Mouse (Mus musculus): ENCODE data around the gene Gm38431.
A peak's percentile ranks its signal among the peaks of the same experiment; 100 is the strongest.

The Gm38431 gene

DNA sequence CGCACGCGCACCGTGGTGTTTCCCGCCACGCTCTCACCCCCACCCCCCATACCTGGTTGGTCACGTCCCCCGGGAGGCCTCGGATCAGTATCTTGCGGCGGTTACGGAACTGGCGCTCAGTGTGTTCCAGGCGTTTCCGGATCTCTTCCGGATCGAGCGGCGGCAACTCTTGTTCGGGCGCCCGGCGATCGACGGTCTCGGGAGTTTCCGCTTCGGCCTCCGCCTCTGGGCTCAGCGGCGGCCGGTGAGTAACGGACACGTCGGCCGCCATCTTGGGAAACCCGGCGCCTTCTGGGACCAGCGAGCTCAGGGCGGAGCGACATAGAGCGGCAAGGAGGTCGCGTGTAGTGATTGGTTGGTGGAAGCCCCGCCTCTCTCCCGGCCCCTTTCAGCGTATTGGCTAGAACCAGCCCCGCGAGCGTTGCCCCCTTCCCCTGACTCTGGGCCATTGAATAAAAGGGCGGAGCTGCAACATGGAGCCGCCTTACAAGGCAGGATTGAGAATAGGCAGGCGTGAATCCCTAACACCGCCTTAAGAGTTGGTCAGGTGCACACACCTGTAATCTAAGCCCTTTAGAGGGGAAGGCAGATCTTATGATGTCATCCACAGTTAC is at the start of gene Gm38431, which contains the start of gene Raver1:
TSS of gene Gm38431 (minus strand) at position 291 of the 614 bp plus-strand sequence.
TSS of gene Raver1 (minus strand) at position 302 of the 614 bp plus-strand sequence.
- DNase-seq = peak; percentile 99

DNA sequence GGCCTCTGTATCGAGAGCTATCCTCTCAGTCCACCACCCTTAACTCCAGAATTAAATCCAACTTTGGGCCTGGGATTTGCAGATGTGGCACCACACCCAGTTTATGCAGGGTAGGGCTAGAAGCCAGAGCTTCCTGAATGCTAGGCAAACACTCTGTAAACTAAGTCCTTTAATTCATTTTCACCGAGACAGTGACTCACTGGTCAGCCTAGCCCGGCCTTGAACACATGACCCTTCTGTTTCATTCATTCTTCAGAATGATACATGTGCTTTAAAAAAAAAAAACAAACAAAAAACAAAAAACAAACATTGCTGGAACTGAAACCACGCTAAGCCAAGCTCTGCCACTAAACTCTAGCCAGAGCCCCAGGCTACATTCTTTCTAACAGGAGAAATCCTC is 46.6 kb upstream of the Gm38431 start:
- DNase-seq = no peak

DNA sequence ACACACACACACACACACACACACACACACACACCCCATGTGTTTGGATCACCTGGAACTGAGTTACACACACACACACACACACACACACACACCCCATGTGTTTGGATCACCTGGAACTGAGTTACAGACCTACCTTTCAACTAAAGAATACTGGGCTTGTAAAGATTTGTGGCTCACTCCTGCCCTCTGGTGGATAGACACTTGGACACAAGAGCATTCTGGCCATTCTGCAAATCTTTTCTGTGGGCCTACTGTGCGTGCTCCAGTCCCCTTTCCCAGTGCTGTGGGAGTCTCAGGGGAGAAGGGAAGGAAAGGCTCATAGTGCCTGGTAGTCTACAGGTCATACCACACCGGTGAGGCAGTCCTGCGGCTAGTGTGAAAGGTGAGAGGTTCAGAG is 45.4 kb upstream of the Gm38431 start:
- peak; percentile 38 for DNase-seq

DNA sequence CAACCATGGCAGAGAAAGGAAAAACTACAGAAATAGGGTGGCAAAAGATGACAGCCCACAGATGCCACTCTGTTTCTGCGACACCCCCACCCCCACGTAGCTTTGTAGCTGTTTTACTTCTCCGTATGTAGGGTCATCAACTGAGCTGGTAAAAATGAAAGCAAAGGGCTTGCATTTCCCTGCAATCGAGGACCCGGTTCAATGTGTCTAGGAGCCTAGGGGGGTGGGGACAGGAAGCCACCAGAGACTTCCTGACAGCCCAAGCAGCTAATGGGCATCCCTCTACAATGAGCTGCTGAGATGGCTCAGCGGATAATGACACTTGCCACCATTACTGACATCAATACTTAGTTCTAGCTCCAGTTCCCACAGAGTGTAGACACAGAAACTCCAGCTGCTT is 44.6 kb upstream of the Gm38431 start:
- DNase-seq = peak; percentile 27

DNA sequence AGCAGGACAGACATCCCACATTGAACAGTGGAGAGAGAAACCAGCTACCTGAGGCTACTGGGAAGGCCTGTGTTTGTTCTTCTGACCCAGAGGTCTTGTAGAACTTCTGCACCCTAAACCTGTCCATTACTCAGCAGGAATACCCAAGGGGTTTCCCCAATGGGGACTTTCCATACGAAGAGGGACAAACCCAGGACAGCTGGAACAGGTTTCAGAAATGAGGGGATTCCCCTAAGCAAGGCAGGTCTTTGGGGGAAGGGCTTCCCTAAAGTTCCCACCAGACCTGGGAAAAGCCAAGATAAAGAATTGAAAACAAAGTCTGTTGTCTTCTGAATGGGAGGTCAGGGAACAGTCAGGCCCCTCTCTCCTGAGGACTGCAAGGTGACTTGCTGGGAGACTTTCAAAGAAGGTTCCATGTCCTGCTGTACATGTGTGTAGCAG is 44.2 kb upstream of the Gm38431 start:
- no peak for DNase-seq

DNA sequence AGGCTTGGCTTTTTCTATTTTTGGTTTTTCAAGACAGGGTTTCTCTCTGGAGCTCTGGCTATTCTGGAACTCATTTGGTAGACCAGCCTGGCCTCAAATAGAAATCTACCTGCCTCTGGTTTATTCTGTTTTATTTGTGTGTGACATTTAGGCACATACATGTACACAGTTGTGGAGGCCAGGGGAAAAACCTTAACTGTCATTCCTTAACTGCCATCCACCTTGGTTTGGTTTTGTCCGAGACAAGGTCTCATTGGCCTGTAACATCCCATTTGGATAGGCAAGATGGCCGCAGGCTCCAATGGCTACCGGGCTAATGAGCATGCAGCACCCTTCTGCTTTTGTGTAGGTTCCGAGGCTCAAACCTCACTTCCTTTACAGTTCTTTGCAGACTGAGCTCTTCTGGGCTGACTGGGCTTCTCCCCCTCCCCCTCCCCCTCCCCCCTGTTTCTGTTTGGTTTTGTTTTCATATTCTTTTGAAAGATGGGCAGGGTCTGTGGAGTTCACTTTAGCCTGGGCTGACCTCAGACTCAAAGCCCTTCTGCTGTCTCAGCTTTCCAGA is 43.6 kb upstream of the Gm38431 start:
- DNase-seq = no peak

DNA sequence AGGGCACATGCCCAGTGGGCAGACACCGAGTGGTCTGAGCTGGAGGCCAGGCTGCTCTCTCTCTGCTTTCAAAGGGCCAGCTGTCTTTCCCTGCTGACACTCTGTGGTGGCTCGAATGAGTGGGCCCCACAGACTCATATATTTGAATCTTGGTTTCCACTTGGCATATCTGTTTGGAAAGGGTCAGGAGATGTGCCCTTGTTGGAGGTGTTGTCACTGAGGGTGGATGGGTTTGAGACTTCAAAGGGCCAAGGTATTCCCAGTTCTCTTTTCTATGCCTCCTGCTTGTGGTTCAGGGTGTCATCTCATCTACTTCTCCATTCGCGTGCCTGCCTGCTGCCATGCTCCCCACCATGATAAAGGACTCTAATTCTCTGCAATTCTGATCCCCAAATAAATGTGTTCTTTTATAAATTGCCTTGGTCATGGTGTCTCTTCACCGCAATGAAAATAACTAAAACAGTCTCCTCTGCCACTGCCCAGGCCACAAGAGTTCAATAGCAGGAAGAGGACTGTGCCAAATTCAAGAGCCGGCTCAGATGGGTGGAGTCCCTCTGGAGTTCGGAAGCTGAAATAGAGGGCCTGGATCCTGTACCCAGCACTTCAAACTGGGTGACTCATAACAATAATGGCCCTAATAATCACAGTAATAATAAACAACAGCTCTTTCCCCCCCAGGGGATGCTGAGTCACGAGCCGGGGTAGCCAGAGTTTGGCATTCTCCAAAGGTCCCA is 43.0 kb upstream of the Gm38431 start:
- peak; percentile 60 for DNase-seq

DNA sequence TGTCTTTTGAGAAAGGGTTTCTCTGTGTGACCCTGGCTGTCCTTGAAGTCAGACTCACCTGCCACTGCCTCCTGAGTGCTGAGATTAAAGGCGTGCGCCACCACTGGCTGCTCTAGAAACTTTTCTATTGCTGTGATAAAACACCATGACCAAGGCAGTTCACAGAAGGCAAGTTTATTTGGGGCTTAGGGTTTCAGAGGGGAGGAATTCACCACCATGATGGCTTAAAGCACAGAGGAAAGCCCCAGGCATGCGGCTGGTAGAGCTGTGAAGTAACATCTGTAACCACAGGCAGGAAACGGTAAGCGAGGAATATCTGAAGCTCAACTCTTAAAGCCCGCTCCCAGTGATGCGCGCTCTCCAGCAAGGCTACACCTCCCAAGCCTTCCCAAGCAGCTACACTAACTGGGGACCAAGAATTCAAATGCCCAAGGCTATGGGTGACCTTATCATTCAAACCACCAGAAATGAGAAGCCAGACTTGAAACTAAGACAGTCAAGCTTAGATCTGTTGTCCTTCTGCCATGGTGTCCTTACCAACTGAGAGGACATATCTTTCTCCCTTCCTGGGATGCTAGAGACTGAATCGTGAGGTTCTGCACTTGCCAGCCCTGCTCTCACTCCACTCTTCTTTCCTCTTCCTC is 41.4 kb upstream of the Gm38431 start:
- no peak for DNase-seq

DNA sequence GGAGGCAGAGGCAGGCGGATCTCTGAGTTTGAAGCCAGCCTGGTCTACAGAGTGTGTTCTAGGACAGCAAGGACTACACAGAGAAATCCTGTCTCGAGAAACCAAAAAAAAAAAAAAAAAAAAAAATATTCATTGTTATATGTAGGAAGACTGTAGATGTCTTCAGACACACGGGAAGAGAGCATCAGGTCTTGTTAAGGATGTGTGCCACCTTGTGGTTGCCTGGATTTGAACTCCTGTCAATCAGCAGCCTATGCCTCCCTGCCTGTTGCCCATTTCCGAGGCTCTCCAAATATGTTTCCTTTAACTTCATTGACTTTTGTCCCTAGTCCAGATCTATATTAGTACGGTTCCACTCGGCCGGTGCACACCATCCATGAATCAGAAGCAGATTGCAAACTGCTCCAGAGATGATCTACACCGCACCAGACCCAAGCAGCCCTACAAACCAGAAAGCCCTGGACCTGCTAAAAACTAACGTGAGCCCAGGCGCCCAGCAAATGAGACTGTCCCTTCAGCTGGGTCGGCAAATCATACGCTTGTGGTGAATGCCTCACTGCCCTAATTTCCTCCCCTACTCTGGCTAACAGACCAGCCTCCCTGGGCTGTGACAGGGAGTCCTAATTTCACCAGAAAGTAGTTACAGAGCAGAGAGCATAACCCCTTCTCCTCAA is 40.4 kb upstream of the Gm38431 start:
- DNase-seq = no peak

DNA sequence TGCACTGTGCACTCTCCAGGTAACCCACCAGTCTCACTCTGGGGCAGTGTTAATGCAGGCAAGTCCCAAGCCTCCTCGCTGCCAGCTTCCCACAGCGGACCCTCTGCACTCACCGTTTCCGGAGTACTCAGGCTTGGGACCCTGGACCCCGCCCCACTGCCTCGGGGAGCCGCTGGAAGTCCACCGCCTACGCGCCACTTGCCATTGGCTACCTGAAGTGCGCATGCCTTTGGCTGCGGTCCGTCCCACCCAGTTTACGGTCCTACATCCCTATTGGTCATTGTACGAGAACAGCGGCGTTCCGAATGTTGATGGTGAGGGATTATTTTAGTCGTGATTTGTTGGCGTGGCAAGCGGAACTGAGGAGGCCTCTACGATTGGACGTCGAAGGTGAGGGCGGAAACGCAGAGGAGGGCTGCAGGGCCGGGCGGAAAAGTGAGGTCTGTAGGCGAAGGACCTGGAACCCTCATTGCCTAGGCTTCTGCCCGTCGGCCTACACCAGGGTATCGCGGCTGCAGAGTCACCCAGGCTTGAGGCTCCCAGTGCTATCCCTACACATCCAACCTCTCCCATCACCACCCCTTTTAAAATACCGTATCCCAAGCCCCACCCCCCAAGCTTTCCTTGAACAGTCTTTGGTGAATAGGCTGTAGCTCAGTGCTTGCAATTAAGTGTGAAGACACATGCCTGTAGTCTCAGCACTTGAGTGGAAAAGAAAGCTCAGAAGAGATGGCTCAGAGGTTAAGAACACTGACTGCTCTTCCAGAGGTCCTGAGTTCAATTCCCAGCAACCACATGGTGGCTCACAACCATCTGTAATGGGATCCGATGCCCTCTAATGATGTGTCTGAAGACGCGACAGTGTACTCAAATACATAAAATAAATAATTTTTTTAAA is 39.5 kb upstream of the Gm38431 start, which contains the start of gene Tyk2:
TSS of gene Tyk2 (minus strand) at position 185 of the 898 bp plus-strand sequence.
- DNase-seq = peak; percentile 97

DNA sequence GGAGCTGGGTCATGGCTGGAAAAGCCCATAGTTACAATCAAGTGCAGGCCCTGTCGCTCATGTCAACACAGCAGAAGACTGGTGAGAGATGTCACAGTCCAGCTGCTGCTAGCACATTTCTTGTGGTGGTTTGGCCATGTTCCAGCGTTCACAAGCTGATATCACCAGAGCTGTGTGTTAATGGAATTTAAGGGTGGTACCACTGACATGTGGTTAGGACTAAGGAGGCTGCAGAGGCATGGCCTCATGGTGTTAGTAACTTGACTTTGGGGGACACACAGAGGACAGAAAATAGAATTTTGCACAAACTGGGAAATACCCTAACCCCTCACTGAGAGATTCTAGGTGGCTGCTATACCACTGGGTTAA is 34.4 kb upstream of the Gm38431 start:
- DNase-seq = no peak

DNA sequence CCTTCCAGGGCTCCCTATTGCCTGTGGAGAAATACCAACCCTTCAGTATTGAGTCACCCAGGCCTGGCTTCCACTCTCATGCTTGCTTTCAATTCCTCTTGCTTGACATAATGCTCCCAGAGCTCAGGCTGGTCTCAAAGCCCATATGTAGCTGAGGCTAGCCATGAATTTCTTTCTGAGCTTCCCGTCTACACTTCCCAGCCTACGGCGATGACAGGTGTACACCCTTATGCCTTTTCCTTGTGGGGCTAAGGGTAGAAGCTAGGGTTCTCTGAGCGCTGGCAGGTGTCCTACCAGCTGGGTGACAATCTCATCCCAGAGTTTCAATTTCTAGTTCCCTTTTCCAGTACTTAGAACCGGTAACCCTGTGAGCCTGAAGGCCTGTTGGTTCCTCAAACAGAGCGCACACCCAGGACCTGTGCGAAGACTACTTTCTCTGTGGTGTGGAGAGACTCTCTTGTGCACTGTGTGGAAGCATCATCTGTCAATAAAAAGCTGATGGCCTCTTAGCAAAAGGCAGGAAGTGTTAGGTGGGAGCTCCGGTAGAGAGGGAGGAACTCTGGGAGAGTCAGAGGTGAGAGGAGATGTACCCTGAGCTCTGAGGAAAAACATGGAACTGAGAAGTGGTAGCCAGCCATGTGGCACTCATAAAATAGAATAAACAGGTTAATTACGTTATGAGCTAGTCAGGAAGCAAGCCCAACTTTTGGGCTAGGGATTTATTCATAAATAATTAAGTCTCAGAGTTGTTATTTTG is 33.9 kb upstream of the Gm38431 start:
- DNase-seq = no peak

DNA sequence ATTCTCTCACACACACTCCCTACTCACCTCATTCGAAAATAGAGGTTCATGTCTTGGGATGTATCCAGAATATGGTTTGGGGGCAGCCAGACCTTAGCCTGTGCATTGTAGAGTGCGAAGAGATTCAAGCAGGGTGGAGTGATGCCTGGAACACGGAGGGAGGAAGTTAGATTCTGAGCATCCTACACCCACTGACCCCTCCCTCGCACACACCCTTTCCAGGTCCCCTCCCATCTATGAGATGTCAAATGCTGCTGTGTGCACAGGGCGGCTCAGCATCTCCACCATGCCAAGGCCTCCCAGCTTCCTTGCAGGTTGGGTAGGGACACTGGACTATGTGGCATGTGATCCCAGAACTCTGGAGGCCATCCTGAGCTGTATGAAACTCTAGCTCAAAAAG is 33.0 kb upstream of the Gm38431 start:
- no peak for DNase-seq

DNA sequence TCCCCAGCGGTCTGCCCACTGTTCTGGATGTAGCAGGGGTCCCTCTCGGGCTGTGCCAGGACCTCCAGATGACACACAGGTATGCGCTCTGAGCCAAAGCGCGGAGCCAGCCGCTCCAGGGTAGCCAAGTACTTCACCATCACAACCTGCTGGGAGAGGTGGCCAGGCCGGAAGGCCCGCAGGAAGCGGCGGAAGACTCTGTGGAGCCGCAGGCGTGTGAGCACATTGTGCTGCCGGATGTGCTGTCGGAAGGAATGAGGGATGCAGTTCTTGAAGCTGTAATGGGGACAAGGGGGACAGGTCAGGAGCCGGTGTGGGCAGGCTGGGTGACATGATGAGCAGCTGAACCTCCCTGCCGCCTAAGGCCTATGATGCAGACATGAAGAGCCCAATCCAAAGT is 29.7 kb upstream of the Gm38431 start:
- no peak for DNase-seq

DNA sequence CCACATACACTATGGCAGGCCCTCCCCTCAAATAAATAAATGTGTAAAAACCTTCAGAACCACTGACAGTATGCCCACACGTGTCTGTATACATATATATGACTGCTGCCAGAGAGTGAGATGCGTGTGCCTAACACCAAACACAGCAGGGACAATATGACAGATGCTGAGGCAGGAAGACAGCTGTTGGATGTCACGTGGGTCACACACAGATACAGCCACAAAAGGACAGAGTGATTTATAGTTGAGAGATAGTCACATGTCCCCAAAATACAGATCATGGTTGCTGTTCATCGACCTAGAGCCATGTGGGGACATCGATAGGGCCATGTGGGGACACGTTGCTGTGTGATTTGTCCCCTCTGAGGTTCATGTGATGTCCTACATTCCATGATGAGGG is 25.3 kb upstream of the Gm38431 start:
- no peak for DNase-seq

DNA sequence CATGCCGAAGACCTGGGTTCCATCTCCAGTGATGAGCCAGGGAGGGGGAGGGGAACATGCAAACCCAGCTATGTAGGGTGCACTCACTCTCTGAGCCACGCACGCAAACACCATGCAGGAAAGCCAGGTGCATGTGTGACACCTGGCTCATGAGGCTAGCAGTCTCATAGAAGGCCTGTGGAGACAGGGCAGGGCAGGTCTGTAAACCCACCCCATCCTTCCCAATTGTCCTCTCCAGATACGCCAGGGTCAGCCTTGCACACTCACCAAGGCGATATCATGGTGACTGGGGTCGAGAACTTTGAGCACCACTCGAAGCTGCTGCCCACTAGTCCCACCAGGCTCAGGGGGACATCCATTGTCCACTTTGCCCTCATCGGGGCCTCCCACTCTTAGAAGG is 23.3 kb upstream of the Gm38431 start:
- no peak for DNase-seq

DNA sequence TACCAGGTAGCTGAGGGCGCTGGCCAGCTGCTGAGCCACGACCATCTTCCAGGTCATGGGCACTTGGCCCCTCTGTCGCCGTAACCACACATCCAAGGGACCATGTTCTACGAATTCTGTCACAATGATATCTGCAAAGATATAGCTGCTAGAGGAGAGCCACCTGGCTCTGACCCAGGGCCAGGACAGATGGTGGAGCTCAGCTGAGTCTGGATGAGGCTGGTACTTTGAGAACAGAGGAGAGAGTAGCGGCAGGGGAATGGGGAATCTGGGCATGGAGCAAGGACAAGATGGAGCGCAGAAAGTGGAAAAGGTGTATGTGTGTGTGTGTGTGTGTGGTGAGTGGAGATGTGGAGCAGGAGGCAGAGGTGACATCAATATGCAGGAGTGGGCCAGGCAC is 22.4 kb upstream of the Gm38431 start:
- no peak for DNase-seq

DNA sequence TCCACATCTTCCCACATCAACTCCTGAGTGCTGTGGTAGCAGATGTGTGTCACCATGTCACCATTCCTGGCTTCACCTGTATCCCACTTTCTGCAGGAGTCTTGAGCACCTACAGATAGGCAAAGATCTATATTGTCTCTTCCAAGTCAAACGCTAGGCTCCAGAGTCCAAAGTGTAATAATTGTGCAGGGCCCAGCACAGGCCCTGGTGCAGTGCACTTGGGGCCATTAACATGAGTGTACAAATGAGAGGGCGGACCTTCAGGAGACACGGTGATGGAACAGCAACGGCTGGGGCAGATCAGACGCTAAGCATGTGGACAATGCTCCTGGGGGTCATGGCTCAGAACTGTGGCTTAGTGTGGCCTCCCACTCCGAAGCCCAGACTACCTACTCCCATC is 22.0 kb upstream of the Gm38431 start:
- DNase-seq = no peak

DNA sequence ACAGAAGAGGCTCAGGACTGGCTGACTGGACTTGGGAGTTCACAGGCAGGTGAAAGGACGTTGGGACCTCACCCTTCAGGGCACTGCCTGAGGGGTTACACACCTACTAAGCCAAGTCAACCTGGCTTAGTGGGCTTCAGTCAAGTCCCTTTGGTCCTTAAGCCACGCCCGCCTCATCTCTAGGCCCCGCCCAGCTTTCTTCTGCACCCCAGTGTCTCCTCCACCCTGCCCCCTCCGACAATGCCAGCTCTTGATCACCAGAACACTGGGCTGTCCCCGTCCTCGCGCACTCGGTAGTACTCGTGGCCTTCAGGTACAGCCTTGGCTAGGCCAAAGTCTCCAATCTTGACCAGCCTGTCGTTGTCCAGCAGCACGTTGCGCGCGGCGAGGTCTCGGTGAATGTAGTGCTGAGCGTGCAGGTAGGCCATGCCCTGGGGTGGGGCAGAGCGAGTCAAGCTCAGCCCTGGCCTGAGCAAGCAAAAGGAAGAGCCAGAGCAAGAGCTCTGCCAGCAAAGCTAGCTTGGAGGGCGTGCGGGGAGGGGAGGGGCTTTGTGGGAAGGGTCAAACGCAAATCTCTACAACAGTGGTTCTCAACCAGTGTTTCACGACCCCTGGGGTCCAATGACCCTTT is 15.9 kb upstream of the Gm38431 start:
- DNase-seq = no peak

DNA sequence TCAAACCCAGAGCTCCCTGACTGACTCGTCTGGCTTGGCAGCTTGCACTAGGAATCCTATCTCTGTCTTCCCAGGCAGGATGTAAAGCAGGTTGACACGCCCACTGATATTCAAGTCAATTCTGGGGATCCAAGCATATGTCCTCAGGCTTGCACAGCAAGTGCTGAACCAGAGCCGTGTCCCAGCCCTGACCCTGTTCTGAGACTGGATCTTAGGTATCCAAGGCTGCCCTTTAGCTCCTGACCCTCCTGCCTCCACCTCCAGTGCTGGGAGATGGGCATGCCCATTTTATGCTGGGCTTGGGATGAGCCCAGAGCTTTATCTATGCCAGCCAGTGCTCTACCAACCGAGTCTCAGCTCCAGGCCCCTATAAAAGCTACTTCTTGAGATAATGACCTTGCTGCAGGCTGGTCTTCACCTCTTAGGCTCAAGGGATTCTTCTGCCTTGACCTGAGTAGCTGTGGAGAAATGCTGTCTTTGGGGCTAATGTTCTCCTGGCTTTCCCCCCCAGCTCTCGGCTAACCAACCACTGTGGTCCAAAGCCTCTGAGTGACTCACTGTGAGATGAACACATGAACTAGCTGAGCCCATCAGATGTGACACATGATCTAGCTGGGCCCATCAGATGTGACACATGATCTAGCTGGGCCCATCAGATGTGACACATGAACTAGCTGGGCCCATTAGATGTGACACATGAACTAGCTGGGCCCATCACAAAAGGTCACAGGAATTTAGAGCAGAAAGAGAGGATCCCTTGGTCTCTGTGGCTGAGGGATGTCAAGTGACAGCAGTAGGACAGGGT is 14.2 kb upstream of the Gm38431 start:
- DNase-seq = no peak
